Mouse (Mus musculus) brain, embryonic 14.5 days (tissue): ENCODE results near the gene Smndc1. TPM values are rescaled to one million over a fixed set of nuclear protein-coding genes. Genes with fewer than 3 reads are reported as not detected.

Source experiments
- DNase-seq: peaks from one replicate; pipeline ENCODE4 v3.0.0-alpha.2; 2011; ENCODE audit warnings: low read depth
- CTCF ChIP-seq: fragments of 200-500 bp; IDR thresholded peaks from 2 replicates; pipeline ENCODE4 v1.5.1; 2012; ENCODE audit warnings: inconsistent platforms, mild to moderate bottlenecking, moderate library complexity, borderline replicate concordance; ENCODE audit not compliant: insufficient read depth, insufficient read length; ENCODE audit errors: extremely low read depth
- POLR2A ChIP-seq: fragments of 200-500 bp; IDR thresholded peaks from 2 replicates; pipeline ENCODE4 v1.6.1; 2012; ENCODE audit warnings: mild to moderate bottlenecking, inconsistent platforms, borderline replicate concordance; ENCODE audit not compliant: poor library complexity, insufficient read depth, insufficient read length, severe bottlenecking; ENCODE audit errors: extremely low read depth
- polyA plus RNA-seq: library from polyadenylated mRNA; depleted of rRNA; stranded (reverse); fragments of >200 nt; gene quantifications from 2 replicates; pipeline ENCODE4 v1.2.3, GENCODE M21; 2012

The Smndc1 gene
- polyA plus RNA-seq, 1 experiment = 27.3 TPM

DNA sequence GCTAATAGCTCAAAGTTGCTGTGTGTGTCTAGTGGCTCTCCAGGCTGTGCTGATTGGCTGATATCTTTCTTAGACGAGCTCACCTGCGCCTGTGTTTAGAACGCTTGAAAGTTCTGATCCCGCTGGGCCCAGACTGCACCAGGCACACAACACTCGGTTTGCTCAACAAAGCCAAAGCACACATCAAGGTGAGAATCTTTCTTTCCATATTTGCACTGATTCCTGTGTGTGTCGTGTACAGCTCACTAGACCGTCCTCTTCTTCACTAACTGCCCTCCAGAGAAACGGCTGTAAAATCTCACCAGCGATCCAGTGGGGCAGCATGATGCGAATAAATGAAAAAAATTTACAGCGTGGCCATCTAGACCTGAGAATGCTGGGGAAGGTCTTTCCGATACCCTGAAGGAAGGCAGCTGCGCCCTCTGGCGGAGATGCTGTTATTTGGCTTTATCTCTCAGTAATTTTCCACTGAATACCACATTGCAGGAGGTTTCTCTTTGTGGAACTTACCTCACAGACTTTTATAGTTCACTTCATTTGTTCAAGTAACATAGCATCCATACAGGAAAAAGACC, 20.8 kb downstream of the Smndc1 start:
- TF ChIP-seq POLR2A (no peak), CTCF (peak; percentile 88)
- peak; percentile 88 for DNase-seq

- TF ChIP-seq POLR2A (no peak), CTCF (no peak)
- peak; percentile 24 for DNase-seq
These were observed 23.5 kb downstream of the Smndc1 start for GRCm38 (mm10) chr19:53366881-53367280.

DNA sequence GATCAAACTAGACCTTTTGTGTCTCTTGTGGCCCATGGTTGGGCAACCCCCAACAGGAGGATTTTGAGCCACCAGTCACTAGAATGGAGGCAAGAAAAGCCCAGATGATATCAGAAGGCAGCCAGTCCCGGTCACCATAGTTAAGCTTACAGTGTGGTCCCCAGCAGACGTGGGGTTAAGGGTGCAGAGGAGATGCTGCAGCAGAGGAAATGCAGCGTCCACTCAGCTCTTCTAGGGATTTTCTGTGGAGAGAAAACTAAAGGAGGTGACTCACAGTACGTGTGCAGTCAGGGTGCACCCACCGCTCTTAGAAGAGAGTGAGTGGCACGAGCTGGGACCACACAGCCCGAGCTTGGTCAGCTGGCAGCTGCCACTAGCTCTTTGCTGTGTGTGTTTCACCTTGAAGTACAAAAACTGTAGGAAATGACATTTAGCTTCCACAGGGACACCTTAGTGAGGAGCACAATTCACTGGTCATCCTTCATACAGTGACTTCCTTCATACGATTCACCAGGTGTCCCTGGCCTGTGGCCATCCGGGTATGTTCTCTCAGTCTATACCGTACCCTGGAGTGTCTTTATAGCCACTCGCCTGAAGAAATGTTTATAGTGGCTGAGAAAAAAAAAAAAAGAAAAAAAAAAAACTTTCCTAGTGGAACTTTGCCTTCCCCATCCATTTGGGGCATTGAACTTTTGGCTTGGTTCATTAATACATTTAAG, 24.2 kb downstream of the Smndc1 start:
- TF ChIP-seq POLR2A = no peak
- no peak for TF ChIP-seq CTCF
- DNase-seq = no peak

DNA sequence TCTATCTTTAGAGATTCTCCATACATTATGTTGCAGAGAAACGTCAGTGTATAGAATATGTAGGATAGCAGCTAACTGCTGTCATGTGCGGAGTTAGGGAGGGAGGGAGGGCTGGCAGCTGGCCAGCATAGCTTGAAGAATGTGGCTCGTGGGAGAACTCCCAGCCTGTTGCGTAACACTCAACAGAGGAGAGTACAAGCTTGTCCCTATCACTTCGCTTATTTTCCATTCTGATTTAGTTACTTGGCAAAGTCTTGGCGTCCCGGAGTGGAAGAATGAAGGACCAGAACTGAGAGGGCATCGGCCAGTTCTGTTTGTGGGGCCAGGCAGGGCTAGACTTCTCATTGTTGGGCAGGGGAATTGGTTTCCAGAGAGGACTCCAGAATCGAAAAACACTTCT, 25.4 kb downstream of the Smndc1 start:
- DNase-seq = peak; percentile 90
- TF ChIP-seq POLR2A (no peak), CTCF (no peak)

DNA sequence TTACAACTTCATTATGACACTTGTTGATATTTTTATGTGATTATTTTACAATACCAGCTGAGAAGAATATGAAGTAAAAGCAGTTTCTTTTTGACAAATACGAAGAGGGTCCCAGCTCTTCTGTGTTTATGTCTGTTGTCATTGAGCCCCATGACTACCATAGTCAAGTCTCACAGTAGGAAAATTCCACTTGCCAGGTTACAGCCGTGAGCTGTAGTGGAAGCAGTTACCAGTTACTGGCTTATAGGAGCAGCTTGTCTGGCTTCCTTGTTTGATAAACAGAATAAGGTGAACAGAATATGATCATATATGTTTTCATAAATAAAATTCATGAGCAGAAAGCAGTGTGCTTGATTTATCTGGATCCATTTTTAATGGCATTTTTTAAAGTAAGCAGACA, 25.8 kb downstream of the Smndc1 start:
- TF ChIP-seq CTCF = no peak
- no peak for TF ChIP-seq POLR2A

DNA sequence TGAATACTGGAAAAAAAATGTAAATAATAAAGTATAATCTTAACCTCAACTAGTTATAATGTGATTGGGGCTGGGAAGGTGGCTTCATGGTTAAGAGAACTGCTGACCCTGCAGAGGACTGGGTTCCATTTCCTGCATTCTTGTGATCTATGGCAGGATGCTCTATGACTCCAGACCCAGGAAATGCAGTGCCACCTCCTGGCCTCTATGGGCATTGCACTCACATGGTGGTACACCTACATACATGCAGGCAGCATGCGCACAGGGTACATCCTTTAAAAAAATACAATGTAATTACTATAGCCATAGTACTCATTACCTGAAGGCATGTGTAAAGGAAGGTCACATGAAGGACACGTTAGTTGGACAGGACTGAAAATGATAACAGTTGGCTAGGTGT, 27.4 kb downstream of the Smndc1 start:
- TF ChIP-seq CTCF (peak; percentile 31; the same call in 1 of the 2 replicates), POLR2A (no peak)
- DNase-seq = no peak

More for the DNA sequence above, 25.8 kb downstream of the Smndc1 start:
- DNase-seq = no peak

DNA sequence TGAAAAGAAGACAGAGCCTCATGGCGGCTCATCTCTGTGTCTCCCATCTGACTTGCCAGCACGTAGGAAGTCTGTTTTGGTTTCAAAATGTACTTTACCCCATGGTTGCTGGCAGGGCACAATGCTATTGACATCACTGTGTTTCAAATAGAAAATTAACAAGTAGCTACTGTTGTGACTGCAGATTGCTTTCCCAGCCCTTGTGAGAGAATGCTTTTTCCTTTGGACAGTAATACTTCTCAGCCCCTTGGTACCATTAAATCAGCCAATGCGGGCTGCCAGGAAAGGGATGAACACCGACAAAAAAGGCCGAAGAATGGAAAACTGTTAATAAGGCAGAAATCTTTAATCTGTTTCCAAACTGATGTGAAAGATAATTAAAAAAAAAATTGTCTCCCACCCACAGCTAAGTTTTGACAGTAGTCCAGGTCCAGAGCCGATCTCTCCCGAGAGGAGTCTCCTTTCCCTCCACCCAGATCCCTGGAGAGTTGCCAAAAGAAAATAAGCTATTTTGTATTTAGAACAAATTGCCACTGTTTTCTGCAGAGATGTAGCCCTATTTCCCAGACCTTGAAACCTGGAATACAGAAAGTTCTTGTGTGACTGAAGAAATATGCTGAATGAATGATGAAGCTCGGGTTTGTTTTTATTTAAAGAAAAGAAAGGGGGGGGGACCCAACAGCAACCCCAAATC, 30.0 kb downstream of the Smndc1 start:
- peak; percentile 85 for DNase-seq

DNA sequence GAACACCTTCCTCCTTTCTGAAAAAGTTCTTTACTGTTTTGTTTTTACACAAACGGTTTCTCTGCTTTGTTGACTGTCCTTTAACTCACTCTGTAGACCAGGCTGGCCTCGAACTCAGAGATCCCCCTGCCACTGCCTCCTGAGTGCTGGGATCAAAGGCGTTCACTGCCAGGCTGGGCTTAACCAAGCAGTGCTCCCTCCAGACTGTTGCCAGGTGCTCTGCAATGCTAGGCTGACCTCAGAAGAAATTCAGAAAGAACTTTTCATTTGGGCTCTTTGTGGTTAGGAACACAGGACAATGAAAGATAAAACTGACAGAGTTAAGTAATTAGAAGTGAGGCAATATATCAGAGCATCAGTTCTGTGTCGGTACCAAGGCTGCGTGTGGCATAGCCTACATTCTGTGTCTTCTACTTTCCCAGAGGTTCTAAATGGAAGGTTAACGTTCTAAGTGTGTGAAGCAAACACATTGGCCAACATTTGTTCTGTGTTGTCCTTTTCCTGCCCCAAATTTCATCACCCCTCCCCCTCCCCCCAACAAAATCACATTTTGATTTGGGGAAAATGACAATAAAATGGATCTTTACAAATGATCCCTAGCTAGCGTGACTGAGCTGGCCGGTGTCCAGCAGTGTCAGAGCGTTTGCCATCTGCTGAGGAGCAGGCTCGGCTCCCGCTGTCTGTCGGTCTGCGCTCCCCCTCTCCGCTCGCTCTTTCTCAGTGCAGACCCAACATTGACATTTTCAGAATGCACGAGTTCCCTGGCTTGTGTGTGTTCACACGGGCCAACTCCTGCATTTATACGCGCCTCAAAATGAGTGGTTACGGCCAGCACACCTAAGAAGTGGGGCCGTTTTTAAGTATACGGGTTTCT, 31.0 kb downstream of the Smndc1 start:
- no peak for TF ChIP-seq POLR2A
- TF ChIP-seq CTCF = no peak
- peak; percentile 87 for DNase-seq

More for the DNA sequence above, 30.0 kb downstream of the Smndc1 start:
- TF ChIP-seq POLR2A = no peak
- TF ChIP-seq CTCF = no peak

DNA sequence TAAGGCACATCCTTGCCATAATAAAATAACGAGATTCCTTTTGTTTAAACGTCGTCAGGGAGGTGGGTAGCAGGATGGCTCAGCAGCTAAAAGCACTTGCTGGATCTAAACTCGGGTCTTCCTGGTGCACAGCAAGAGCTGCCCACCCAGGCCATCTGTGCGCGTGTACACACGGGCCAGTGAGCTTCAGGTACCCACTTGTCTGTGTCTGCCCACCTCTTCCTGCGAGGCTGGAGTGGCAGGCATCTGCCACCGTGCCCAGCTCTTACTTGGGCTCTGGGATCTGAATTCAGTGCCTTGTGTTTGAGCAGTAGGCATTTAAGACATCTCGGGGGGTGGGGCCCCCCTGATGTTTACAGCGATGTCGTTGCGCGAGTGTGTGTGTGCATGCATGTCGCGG, 35.3 kb downstream of the Smndc1 start:
- DNase-seq = peak; percentile 34
- TF ChIP-seq CTCF (no peak), POLR2A (no peak)

GRCm38 (mm10) chr19:53354271-53355000, 35.9 kb downstream of the Smndc1 start:
- TF ChIP-seq POLR2A (no peak), CTCF (no peak)
- DNase-seq = peak; percentile 43

DNA sequence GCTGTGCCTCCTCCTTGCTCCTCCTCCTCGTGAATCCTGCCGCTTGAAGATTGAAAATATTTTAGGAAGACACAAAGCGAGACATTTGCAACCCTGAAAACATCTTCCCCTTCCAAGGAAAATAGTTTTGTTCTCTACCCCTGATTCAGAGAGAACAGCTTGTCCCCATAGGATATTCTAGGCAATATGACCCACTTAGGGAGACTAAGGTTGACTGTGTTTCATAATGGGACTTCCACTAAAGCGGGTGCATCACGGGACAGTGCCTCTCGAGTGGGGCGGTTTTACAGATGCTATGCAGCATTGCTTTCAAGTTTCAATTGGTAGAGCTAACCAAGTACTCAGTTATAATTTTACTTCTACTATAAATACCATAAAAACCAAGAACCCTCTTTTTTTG, 36.5 kb downstream of the Smndc1 start:
- TF ChIP-seq POLR2A = no peak
- DNase-seq = no peak
